Mouse (Mus musculus): ENCODE results near the gene Col4a1.

Col4a1 gene

GRCm38 (mm10) chr8:11173284-11174191 is 139.1 kb downstream of the Col4a1 start:
- peak; percentile 68 for DNase-seq

DNA sequence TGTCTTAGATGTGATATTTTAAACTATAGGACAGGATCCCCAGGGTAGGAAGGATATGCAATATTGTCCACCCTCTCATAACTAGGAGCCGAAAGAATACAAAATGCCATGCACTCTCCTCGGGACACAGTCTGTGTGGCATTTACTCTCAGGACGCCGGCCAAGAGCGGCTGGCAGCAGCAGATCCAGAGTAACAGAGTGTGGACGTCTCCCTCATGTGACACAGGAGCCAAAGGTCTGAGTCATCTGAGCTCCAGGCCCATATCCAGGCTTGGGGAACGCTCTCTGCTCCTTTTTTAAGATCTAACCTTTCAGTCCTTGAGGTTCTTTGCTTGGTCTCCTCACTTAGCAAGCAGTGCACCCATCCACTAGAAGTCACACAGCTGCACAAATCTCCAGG is 141.1 kb downstream of the Col4a1 start:
- peak; percentile 30 for DNase-seq

DNA sequence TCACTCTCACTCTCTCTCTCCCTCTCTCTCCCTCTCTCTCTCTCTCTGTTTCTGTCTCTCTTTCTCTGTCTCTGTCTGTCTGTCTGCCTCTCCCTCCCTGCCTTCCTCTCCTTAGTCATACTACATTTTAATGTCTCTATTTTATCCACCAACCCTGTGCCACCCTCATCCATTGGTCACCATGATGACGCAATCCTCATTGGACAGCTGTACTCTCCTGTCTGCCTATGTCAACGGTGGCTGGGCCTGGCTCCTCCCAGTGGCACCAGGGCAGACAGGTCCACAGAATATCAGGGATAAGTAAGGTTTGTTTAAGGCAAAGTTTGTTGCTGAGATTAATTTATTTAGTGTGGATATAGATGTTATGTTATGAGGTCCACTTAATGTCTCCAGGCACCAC is 143.2 kb downstream of the Col4a1 start:
- no peak for DNase-seq

DNA sequence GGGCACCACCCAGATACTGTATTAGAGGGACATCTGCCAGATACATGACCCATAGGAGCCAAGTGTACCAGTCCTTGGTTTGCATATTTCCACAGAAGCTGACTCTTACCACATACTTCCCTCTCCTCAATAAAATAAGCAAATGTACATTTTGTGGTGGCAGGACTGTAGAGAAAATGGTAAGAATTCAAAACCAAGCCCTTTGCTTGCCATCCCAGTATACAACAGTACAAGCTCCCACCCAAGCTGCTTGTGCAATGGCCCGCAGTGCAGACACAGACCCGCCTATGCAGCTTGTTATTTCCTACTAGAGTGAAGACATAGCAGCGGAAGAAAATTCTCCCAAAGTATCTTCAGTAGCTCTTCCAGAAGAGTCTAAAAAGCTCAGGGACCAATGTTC is 143.8 kb downstream of the Col4a1 start:
- no peak for DNase-seq

GRCm38 (mm10) chr8:11167955-11168354 is 144.7 kb downstream of the Col4a1 start:
- no peak for DNase-seq

DNA sequence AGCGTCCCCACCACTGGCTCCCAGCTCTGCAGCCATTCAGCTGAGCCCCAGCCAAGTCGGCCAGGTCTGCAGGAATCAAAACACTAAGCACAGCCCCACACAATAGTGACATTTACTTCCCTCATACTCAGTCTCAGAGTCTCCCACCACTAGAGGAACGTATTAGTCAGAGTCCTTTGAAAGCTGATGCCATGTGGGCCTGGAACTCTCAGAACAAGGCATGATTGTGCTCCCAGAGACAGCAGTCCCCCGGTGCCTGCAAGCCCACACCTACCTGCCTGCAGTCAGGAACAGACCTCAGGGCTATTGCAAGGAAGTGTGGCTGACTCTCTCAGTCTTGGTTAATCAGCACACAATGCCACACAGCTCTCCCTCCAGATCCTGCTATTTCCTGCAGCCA is 147.0 kb downstream of the Col4a1 start:
- no peak for DNase-seq

- no peak for DNase-seq
Measured at GRCm38 (mm10) chr8:11156319-11156692, 156.3 kb downstream of the Col4a1 start.

- DNase-seq = peak; percentile 23
Measured at GRCm38 (mm10) chr8:11155579-11156318, 156.9 kb downstream of the Col4a1 start.

DNA sequence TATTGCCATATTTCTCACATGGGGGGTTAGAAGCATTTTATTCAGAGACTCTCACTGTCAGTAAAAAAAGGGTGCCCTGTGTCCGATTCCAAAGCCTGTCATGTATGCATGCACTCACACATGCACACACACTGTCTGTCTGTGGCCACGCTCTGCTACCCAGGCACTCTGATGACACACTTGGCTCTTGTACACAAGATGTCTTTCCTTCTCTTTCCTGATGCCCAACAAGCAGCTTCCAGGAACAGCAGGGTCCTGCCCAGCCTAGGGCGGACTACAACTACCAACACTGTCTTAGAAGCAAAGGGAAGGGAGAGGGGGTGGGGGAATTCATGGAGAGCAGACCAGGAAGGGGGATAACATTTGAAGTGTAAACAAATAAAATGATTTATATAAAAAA is 162.4 kb downstream of the Col4a1 start:
- no peak for DNase-seq

- DNase-seq = no peak
Measured at GRCm38 (mm10) chr8:11149201-11149810, 163.3 kb downstream of the Col4a1 start.

GRCm38 (mm10) chr8:11148797-11149196 is 163.8 kb downstream of the Col4a1 start:
- DNase-seq = no peak

Data from lung, postnatal 10 days (tissue).